Mouse (Mus musculus): ENCODE results near the gene Homer2. TPM values are rescaled to one million over a fixed set of nuclear protein-coding genes. Genes with fewer than 3 reads are reported as not detected.

Gene Homer2
- polyA plus RNA-seq (2017; shearing (Covaris generic)) = not detected

GRCm38 (mm10) chr7:81707471-81708140 is at the start of gene Homer2:
Gene Homer2, minus strand, starts transcription at chr7:81707527.

GRCm38 (mm10) chr7:81571108-81571940 is 136.0 kb downstream of the Homer2 start, which contains the start of gene Whamm:
Gene Whamm, plus strand, starts transcription at chr7:81571266.

DNA sequence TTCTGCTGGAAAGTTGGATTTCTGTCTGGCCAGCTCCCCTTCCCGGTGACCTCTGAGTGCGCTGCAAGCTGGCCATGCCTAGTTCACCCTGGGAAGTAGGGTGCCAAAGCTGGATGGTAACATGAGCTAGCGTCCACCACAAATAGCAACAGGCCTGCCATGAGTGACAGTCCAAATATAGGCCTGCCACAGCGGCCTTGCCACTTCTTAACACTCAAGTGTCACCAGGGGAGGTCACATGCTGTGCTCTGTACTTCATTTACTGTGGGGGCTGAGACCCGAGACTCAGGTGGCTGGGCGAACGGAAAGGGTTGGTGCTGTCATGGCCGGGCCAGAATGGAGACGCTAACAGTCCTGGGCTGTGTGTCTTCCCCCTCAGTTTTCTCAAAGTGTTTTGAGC is 140.4 kb downstream of the Homer2 start, which contains the start of gene Fsd2:
Gene Fsd2 (minus strand): TSS at position 53 of the 400 bp plus-strand sequence.

Other genes with a start within 250 kb of the Homer2 start
- gene Ap3b2, start 213.6 kb downstream of the Homer2 start, polyA plus RNA-seq (2017; shearing (Covaris generic)) = not detected
- gene BC048679, start 209.2 kb downstream of the Homer2 start, polyA plus RNA-seq (2017; shearing (Covaris generic)) = not detected
- gene Fsd2, start 140.6 kb downstream of the Homer2 start, polyA plus RNA-seq (2017; shearing (Covaris generic)) = 7.4 TPM
- 1.6 TPM for gene Whamm, start 136.3 kb downstream of the Homer2 start, polyA plus RNA-seq (2017; shearing (Covaris generic))
- gene Ramac, start 55.4 kb upstream of the Homer2 start, polyA plus RNA-seq (2017; shearing (Covaris generic)) = 164 TPM
- 67.2 TPM for gene 3110040N11Rik, start 82.0 kb upstream of the Homer2 start, polyA plus RNA-seq (2017; shearing (Covaris generic))
- gene Btbd1, start 121.9 kb upstream of the Homer2 start, polyA plus RNA-seq (2017; shearing (Covaris generic)) = 8.2 TPM
- gene Gm10160, start 148.3 kb upstream of the Homer2 start, polyA plus RNA-seq (2017; shearing (Covaris generic)) = not detected
- gene Tm6sf1, start 151.5 kb upstream of the Homer2 start, polyA plus RNA-seq (2017; shearing (Covaris generic)) = 12.4 TPM
- gene Hdgfl3, start 226.9 kb upstream of the Homer2 start, polyA plus RNA-seq (2017; shearing (Covaris generic)) = 6.6 TPM